Mouse (Mus musculus) spleen, adult 2 months (tissue): ENCODE results near the gene Sap25.

Source experiments
- CTCF ChIP-seq: fragments of 200-500 bp; IDR thresholded peaks from 2 replicates; pipeline ENCODE4 v1.5.1; 2011; ENCODE audit warnings: mild to moderate bottlenecking, inconsistent platforms; ENCODE audit not compliant: insufficient read depth, insufficient read length, insufficient replicate concordance; ENCODE audit errors: extremely low read depth
- POLR2A ChIP-seq: fragments of 200-500 bp; IDR thresholded peaks from 2 replicates; pipeline ENCODE4 v1.6.1; 2011; ENCODE audit warnings: low read depth, low read length, inconsistent platforms

- TF ChIP-seq CTCF (no peak), POLR2A (peak; percentile 97)
Measured at GRCm38 (mm10) chr5:137628498-137629305, 12.4 kb upstream of the Sap25 start, which contains the start of the genes Fbxo24, Lrch4 and Gm20605.
